Mouse (Mus musculus) spleen, postnatal 10 days (tissue): ENCODE measurements around the gene Smurf2.
"Not testable (repeated sequence)": the region's sequence is repeated elsewhere in the genome, so short reads cannot be mapped to it uniquely, and the experiment has no call there.

Source experiments
- DNase-seq, 2 experiments: peaks; one replicate each; pipeline ENCODE4 v3.0.0; 2021 to 2022; ENCODE audit warnings: low spot score in 2 of 2

Smurf2 gene

DNA sequence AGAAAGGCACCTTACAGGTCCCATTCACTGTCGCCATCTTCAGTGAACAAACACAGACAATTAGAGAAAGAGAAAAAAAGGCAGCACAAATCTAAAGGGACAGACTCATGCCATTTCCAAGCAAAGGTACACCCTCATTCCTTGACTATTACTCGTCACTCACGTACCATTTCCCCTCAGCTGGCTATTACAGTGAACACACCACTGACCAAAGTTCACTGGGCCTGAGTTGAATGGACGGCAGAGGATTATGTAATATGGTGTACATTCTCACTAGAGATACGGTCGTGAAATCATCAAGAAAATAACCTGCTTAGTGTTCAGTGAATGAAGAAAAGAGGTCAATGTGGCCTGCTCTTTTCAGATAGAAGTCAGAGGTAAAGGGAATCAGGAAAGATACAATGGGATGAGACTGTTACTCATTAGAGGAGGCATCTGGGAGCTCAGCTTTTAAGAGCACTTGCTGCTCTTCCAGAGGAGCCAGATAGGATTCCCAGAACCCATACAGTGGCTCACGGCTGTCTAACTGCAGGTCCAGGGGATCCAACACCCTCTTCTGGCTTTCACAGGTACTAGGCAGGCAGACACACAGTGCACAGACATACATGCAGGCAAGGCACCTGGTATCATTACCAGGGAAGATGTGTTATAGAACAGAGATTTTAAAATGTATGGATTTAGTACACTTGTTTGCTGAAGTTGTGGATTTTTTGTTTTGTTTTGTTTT, 107.9 kb downstream of the Smurf2 start:
- DNase-seq = no peak

GRCm38 (mm10) chr11:106807442-106807841, 113.1 kb downstream of the Smurf2 start:
- not testable (repeated sequence) for DNase-seq

DNA sequence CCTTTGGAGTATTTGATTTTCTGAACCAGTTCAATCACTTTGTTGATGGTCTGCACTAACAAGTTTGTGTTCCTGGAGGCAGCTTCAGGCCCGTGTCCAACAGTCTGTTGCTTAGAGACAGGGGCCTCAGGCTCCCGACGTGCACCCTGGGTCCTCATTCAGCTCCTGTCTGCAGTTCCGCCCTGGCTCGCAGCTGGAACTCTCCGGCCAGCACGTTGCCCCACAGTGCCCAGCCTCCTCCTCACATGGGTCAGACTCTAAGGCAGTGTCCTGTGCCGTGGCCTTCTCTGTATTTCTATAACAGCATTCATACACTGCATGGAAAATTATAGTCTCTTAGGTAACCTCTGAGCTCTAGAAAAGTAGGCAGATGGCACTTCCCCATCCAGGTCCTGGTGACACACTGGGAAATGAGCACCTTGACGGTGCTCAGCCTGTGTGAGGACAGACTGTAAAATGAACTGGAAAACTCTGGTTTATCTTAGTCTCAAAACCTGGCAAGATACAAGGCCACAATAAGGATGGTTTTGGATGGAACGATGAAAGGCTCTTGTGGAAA, 118.4 kb downstream of the Smurf2 start:
- no peak for DNase-seq

- DNase-seq = no peak
Observed at GRCm38 (mm10) chr11:106795679-106796078, 124.8 kb downstream of the Smurf2 start.

DNA sequence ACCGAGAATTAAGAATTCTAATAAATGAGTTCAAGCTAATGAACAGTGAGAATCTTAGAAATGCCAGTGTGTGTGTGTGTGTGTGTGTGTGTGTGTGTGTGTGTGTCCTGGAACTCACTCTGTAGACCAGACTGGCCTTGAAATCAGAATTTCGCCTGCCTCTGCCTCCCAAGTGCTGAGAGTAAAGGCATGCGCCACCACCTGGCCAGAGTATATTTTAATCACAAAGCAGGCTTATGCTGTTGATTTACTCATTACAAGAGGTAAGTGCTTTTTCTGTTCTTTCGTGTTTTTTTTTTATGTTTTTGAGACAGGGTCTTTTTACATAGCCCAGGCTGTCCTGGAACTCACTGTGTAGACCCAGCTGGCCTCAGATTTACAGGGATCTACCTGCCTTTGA, 126.7 kb downstream of the Smurf2 start:
- peak in 1 of 2 experiments; percentile 33 for DNase-seq

- no peak for DNase-seq
Observed at GRCm38 (mm10) chr11:106789649-106790048, 130.9 kb downstream of the Smurf2 start.

- peak; percentile 99 to 100 for DNase-seq
Observed at GRCm38 (mm10) chr11:106788775-106789459, 131.6 kb downstream of the Smurf2 start, which contains the start of the genes Ddx5 and Cep95. Ddx5 (minus strand) TSS chr11:106789185. Cep95 (plus strand) TSS chr11:106789252.

- DNase-seq = peak in 1 of 2 experiments; percentile 100
Observed at GRCm38 (mm10) chr11:106788026-106788774, 132.3 kb downstream of the Smurf2 start.

DNA sequence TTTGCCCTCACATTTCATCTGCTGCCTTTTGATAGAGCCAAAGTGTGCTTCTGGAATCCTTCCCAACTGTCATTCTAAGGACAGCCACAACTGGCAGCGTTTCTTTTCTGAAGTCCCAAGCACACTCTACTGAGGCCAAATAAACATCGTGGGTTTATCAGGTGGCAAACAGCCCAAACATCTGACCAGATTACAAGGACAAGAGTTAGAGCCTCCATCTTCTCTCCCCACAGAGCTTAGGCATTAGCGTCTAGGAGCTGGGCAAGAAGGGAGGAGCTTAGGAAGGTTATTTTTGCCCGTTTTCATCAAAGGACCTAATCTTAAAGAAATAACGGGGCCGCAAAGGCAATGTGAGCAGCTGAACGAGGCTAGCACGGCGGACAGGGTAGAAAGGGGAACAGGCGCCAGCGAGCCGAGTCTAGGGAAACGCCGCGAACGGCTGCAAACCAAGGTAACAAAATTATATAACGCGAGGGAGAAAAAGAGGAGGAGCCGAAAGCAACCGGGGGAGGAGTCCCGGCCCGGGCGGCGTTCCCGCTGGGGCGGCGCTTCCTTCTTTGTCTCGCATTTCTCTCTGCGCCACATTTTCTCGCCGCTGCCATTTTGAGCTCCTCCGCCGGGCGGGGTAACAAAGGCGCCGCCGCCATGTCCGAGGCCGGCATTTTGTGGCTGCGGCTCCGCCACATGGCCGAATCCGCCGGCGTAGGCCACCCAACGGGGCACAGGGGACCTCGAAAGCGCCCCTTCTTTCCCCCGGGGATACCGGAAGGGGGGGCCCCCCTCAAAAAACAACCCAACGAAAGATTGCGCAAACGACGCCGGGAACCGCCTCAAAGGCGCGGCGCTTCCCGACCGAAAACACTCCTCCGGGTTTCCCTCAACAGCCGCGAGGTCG, 133.1 kb downstream of the Smurf2 start:
- peak; percentile 90 to 93 for DNase-seq

DNA sequence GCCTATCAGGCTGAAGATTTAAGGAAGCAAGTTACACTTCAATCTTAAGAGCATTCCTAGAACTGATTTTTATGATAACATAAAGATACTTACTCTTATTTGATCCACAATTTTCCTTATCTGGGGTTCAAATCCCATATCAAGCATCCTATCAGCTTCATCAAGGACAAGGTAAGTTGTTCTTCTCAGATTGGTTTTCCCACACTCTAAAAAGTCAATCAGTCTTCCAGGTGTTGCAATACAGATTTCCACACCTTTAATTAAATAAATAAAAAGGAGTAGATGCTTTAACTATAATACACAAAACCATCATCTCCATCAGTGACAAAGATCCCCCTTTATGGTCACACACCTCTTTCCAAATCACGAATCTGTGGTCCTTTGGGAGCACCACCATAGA, 135.5 kb downstream of the Smurf2 start:
- no peak for DNase-seq

DNA sequence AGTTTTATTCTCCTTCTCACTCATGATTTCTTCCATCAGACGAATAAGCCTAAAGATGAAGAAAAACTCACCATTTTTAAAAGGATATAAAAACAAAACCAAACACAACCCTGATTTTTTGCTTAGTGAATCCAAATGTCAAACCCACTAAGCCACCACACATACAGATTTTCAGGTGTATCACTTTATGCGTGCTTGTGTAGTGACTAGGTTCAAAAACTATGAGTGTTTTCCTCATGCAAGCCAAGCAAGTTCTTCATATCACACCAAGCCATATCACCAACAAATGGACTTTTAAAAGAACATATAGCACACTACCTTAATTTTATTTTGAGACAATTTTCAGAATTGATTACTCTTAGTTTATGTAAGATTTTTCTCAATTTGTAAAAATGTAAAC, 136.0 kb downstream of the Smurf2 start:
- no peak for DNase-seq

GRCm38 (mm10) chr11:106782841-106783764, 137.4 kb downstream of the Smurf2 start:
- peak in 1 of 2 experiments; percentile 11 for DNase-seq

GRCm38 (mm10) chr11:106782271-106782670, 138.2 kb downstream of the Smurf2 start:
- DNase-seq = peak in 1 of 2 experiments; percentile 7

DNA sequence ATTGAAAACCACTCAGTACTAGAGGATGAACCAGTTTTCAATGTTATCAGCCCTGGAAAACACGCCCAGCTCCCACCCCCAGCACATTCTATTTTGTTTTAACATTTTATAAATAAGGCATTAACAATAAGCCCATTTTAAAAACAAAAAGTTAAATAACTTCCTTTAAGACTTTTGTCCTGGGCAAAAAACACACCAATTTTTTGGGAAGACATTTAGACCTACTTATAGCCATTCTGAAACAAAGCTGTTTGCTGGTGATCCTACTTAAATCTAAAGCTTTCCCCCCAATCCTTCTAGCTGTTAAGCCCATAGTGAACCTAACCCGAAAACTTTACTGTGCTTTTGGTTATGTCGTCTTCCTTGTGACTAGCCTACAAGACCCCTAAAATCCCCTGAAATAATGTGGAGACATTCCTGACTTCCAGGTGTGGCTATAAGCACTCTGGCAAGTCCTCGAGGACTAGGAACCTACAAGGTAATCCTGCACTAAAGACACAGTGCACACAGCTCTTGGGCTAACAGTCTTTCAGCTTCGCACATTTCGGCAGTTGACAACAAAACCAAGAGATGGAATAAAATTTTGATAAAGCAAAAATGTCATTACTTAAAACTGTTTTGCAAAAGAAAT, 139.8 kb downstream of the Smurf2 start:
- DNase-seq = peak in 1 of 2 experiments; percentile 9

- no peak for DNase-seq
Observed at GRCm38 (mm10) chr11:106780089-106780425, 140.5 kb downstream of the Smurf2 start.

DNA sequence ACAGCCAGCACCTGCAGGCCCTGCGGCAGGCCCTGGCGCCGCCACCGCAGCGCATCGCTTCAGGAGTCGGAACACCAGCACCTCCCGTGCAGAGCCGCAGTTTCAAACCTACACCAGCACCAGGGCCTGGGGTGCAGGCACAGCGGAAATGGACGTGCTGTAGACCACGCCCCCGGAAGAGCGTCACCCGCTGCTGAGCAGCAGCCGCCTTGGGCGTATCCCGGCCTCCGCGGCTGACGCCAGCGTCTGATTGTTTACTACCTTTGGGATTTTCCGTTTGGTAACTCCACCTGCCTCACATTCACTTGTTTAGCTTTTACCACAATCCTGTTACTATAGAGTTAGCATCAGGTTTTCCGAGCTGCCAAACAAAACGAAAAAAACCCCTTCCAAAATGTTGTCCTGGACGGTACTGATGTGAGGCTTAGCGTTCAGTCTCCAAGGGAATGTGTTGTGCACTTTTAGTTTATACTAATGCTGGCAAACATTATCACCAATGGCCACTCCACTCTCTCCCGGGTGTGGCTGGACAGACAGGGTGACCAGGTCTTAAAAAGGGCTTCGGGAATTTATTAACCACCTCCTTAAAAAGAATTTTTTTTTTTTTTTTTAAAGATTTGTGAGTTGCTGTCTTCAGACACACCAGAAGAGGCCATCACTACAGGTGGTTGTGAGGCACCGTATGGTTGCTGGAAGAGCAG, 141.0 kb downstream of the Smurf2 start, which contains the start of gene Polg2:
Polg2 (minus strand) TSS at position 150 of the 701 bp plus-strand sequence.
- DNase-seq = peak; percentile 88 to 94

- no peak for DNase-seq
Observed at GRCm38 (mm10) chr11:106778589-106779387, 141.7 kb downstream of the Smurf2 start.

- DNase-seq = no peak
Observed at GRCm38 (mm10) chr11:106778132-106778531, 142.4 kb downstream of the Smurf2 start.
